Mouse (Mus musculus): Measurements from ENCODE around the gene Bcl2.

GRCm38 (mm10) chr1:106715111-106716083, 1.3 kb upstream of the Bcl2 start:
- TF ChIP-seq CTCF (IDR thresholded peaks at IDR 0.05; ENCODE audit: low read depth), result no peak
- no peak for TF ChIP-seq EP300 (IDR thresholded peaks at IDR 0.05; ENCODE audit: low read depth)

Data from heart, postnatal 0 days (tissue).